Mouse (Mus musculus) neutrophil, adult 5-6 weeks (primary cell): ENCODE data around the gene Oasl2. TPM values are rescaled to one million over a fixed set of nuclear protein-coding genes. Genes with fewer than 3 reads are reported as not detected.
"Not testable (repeated sequence)": the region's sequence is repeated elsewhere in the genome, so short reads cannot be mapped to it uniquely, and the experiment has no call there.

ENCODE experiments used
- ATAC-seq: fragments of 151-379, 151-347 bp; 2 replicates; pipeline ENCODE4 v1.8.0; 2017; ENCODE audit warnings: mild to moderate bottlenecking, moderate TSS enrichment; ENCODE audit not compliant: insufficient number of reproducible peaks, poor library complexity, low FRiP score, severe bottlenecking; ENCODE audit errors: extremely low read depth
- total RNA-seq: library from RNA; stranded (forward); fragments of 200-1000 nt; gene quantifications from 2 replicates; pipeline ENCODE4 v1.2.3, GENCODE M21; 2017

The Oasl2 gene
- 336 and 355 TPM in 2 replicates for total RNA-seq

DNA sequence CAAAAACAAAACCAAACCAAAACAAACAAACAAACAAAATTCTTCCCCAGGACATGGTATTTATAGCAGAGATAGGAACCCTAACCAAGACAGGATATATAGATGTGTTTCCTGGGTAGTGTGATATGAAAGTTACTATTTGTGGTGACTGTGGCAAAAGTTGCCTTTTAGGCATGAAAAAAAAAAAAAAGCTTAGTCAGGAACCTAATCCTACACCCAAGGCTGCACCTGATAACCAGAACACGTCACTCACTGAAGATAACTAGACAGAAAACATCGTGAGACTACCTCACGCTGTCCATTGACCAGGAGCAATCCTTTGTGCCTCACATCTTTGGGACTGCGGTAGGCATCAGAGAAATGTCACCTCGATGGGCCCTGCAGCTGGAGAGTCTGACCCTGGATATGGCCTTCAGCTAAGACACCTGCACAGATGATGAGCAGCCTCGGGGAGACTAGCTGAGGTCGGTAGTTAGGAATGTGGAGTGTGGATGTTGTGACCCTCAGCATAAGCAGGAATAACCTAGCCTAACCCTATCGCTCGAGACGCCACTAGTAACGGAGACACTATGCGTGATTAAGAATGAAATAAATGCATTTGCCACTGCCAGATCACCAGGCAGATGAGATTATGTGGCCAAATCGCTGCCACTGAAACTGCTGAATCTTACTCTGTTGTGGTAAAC lies at the start of gene Oasl2:
Oasl2 (plus strand) TSS at position 249 of the 686 bp plus-strand sequence.
- peak; percentile 19; the same call in 1 of the 2 replicates for ATAC-seq

DNA sequence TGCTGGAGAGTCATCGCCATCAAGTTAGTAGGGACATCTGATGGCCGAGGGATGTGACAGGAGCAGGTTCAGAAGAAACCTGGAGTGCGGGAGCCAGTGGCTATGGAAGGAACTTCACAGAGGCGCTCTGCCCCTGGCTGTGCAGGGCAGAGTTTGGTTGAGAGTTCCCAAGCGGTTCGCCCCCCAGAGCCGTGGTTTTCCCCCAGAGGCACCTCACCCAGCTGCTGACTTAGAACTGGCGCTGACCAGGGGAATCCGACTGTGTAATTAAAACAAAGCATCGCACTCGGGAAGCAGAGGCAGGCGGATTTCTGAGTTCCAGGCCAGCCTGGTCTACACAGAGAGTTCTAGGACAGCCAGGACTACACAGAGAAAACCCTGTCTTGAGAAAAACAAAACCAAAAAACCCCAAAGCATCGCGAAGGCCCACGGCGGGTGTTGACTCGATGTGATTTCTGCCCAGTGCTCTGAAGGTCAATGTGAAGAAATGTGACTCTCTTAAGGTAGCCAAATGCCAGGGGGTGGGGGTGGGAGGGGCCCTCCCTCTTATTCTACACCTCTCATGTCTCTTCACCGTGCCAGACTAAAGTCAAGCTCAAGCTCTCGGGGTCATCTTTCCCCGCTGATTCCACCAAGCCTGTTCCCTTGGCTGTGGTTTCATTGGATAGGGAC lies 45.0 kb upstream of the Oasl2 start:
- ATAC-seq = no peak

DNA sequence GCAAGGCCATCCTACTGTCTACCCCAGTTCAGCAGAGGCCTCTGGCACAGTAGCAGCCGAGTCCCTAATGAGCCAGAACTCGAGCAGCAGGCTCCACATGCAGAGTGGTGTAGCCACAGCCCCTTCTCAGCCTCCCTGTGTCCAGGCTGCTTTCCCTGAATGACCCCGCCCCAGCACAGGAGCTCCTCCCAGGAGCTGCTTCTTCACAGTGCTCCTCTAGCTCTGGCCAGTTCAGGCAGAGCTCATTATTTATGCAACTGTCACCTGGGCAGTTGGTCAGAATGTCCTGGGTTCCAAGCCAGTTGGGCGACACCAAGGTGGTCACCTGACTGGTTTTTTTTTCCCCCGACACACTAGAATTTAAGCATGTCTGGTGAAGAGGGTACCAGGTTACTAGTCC lies 43.4 kb upstream of the Oasl2 start, which contains the start of gene 4930519G04Rik:
4930519G04Rik (plus strand) TSS at position 301 of the 400 bp plus-strand sequence.
- ATAC-seq = not testable (repeated sequence)

DNA sequence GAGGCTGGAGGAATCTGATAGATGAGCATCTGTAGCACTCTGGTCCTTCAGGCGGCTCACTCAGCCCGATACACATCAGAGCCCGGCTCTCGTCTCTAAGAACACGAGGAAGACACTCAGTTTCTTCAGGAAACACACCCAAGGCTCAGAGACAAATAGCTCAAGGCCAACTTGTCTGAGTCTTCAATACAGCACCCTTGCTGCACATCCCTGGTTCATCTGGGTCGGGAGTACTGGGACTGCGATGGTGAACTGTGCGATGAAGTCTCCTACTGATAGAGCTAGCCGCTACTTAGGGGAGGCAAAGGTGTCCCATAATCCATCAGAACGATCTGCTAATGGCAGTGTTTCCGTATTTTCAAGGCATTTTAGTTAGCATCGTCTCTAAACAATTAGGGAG lies 38.2 kb upstream of the Oasl2 start, which contains the start of gene Gm9936:
Gm9936 (minus strand) TSS at position 101 of the 400 bp plus-strand sequence.
- ATAC-seq = no peak

DNA sequence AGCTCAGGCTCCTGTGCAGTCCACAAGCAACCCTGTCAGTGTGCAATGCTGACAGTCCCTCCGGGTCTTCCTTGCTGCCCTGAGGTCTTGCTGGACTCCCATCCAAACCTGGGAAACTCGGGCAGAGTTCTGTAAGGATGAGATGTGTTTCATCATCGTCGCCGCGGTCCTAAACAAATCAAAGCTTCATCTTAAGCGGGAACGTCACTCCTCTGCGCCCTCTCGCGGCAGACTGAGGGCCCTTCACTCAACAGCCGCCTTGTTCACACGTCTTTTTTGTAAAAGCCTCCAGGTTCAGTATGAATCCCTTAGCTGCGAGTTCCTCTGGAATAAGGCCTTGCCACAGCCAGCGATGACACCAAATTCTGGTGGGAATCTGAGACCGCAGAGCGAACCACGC lies 37.5 kb upstream of the Oasl2 start:
- ATAC-seq = peak; percentile 76

DNA sequence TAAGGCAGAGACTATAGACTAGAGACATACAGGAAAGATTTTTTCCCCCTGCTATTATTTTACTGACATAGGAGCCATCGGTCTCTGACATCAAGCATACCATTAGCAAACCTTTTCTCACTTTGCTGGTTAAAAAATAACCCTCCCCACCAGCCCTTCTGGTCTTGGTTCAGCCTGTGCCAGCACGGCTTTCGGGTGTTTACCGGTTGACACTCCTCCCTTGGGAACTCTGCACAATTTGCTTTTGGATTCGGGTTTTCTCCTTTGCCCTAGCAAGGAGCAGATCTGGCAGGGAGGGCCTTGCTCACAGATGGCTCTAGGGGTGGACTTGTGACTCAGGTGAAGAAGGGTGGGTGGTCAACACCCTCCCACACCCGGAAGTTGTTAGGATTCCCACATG lies 35.0 kb upstream of the Oasl2 start:
- no peak for ATAC-seq

DNA sequence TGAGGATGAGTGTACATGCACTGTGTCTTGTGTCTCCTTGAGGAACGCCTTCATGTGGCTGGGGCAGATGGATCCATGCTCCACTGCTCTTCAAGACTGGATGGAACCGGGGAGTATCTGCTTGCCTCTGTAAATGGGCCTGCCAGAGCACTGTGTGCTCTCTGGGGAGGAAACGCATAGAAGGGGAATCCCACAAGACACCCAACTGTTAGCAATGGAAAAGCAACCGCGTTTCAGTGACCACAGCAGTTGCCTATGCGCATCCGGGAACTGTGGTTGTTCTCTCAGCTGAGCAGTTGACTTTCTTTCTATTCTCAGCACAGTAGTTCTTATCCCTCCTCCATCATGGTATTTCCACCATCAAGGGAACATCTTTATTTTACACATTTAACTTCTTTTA lies 31.9 kb upstream of the Oasl2 start:
- peak; percentile 86 for ATAC-seq

DNA sequence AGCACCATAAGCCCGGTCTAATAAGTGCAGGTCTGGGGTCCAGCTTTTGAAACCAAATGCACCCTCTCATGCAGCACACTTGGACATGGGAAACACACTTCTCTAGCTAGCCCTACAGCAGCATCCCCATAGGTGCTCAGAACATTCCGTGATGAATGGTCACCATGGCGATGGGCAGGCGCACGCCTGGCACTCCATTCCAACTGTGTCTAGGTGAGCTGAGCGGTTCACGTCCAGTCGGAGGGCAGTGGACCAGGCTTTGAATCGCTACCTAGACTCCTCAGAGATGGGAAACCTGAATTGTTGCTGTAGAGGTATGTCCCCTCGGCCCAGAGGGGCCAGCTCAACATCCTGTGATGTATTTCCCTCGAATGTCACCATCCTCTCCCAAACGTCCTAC lies 31.5 kb upstream of the Oasl2 start:
- ATAC-seq = no peak

DNA sequence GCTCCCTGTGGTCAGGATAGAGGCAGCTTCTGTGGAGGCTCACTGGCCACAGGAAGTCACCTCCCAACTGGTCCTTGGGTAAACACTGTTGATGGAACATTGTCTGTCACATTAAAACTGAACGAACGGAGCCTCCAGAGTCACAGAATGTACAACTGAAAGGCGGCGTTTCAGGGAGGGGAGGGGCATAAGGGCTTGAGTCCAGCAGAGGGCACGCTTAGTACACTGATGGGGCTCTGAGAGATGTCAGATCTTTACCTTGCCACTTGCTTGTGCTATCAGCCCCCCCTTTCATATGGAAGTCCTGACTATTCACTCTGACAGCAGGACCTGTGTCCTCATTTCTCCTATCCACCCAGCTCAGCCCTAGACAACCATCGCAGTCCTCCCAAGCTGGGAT lies 20.9 kb upstream of the Oasl2 start:
- ATAC-seq = peak; percentile 62; the same call in 1 of the 2 replicates

DNA sequence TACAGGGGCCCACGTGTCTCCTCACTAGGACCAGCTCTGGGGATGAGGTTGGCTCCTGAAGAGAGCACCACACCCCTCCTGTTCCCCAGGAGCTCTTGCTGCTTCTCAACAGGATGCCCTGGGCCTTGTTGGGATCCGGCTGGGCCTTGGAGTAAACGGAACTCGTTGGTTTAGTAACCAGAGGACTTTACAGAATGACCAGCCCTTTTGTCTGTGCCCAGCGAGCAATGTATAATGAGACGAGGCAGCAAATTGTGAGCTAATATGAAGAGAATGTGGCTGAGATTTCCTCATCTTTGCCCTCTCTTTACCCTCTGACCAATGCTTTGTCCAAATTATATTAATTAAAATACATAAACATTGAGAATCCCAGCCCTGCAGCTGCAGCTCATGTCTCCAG lies 20.4 kb upstream of the Oasl2 start:
- ATAC-seq = no peak

DNA sequence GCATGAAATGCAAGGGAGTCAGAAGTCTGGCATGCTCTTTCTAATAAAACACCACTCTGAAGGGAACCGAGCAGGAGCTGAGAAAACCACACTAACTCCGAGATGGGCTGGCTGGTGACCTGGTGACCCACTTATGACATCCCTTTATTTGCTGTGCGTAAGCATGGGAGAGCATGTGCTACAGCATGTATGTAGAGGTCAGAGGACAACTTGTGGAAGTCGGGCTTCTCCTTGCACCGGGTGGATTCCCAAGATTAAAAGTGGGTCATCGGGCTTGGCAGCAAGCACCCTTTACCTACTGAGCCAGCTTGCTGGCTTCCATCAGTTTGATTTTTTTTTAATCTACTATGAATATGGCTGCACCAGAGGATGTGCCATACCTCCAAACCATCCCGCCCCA lies 19.2 kb upstream of the Oasl2 start:
- no peak for ATAC-seq

DNA sequence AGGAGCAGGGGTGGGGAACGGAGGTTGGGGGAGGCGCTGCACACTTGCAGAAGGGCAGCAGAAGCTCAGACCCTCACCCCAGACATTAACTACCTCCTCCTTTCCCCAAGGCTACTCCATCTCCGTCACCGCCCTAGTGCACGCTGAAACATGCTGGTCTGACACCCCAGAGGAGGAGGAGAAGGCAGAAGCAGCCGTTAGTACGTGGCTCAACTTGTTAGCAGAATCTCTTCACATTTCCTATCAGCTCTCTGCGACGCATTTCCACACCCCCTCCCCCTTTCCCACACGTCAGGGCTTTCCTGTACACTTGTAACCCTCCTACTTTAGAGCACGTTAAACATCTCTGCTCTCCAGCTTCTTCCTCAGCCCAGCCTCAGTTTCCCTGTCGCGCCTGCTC lies 17.3 kb upstream of the Oasl2 start:
- no peak for ATAC-seq

DNA sequence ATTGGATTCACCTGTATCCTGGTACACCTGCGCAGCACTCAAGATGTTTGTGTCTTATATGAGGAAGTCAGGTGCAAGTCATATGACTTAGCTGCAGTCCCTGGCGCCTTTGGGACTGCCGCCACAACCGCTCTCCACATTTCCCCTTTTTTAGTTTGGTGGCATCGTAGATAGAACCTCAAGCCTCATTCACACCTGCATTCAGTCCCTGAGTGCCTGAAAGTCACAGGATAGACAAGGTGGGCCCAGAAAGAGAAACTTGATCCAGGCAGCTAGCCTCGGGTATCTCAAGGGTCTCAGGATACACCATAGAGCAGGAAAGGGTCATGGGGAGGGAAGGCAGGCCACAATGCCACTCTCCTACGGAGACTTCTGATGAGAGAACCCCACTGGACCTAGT lies 14.4 kb upstream of the Oasl2 start:
- not testable (repeated sequence) for ATAC-seq

DNA sequence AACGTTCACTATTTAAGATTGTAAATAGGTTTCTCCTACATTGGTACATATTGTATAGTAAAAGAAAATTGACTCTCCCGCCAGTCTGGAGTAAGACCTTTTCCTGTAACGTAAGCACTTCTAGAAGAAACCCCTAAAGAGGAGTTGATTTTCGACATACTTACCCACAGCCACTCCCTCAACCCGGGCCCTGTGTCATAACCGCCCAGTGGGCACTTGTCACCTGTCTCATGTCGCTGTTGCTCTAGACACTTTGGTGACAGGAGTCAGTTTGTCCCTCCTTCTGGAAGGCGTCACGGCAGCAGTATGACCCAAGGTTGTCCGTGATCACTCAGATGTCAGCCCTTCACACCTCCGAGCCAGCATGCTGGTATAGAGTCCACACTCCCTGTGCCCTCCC lies 13.7 kb upstream of the Oasl2 start:
- peak; percentile 96 for ATAC-seq

DNA sequence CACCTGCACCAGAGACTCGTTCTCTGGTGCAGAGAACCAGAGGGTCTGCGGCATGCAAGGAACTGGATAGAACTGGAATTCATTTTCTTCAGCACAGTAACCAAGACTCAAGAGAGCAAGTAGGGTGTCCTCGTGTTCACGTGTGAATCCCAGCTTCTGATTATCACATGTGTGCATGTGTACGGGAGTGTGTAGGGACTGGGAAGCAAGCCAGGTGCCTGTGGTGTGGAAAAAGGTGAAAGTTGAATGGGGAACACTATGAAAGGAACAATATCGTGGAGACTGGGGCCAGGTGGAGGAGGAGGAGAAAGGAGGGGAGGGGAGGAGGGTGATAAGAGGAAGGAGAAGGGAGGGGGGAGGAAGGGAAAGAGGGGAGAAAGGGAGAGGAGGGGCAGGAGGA lies 9.9 kb upstream of the Oasl2 start:
- no peak for ATAC-seq

DNA sequence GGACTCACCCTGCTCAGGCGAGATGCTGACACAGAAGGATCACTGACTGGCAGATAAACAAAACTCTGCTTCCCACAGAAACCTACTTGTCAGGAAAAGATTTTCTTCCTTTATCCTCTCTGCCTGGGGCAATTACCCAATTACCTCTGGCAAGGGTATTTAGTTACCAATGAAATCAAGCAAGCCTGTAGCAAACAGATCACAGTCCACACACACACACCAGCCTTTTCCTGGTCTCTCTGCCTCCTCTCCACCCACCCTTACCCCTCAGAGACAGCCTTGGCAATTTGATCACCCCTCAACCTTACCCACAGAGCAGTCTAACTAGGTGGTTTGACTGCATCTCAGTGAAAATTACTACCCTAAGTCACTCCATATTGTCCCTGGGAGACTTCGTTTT lies 7.7 kb upstream of the Oasl2 start:
- ATAC-seq = no peak

DNA sequence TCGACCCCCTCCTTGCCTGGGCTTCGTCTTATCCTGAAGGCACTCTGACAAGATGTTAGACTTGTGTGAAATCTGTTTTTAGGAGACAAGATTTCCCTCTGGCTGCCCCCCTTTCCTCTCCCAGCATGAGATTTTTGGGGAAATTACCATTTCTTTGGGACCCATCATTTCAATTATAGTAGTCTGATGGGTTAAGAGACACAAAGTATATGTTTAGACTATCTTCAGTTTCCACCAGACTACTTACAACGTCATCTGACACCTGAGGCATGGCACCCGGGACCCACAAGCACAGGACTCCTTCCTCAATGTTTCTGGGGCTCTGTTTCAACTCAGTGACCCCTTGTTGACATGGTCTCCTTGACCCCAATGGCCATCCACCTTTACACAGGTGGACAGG lies 1.2 kb upstream of the Oasl2 start:
- no peak for ATAC-seq

DNA sequence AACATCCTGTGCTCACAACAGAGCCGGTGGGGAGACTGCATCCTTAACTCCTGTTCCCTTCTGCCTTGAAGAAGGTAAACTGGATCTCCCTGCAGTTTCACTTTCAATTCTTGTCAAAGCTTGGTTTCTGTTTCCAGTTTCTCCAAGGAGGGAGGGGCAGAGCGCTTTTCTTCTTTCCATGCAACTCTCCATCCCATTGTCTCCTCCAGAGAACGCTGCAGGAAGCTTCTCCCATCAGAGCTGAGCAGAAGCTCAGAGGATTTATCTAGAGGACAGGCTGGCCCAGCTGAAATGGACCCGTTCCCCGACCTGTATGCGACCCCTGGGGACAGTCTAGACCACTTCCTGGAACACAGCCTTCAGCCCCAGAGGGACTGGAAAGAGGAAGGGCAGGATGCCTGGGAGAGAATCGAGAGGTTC lies 648 bp downstream of the Oasl2 start:
- ATAC-seq = peak; percentile 61

DNA sequence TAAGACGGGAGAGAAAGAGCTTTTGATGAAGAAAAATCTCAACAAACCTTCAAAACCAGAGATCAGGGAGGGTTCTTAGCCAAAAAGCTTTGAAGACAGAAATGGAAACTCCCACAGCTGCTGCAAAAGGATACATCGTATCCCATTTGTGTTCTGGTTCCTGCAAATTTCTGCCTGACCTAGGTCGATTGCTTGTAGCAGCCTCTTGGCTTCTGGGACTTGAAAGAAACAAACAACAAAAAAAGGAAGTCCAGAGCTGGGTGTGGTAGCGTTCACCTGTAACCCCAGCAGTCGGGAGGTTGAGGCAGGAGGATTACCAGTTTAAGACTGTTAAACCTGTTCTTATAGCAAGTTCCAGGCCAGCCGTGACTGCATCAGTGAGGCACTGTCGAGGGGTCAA lies 2.1 kb downstream of the Oasl2 start:
- ATAC-seq = no peak

DNA sequence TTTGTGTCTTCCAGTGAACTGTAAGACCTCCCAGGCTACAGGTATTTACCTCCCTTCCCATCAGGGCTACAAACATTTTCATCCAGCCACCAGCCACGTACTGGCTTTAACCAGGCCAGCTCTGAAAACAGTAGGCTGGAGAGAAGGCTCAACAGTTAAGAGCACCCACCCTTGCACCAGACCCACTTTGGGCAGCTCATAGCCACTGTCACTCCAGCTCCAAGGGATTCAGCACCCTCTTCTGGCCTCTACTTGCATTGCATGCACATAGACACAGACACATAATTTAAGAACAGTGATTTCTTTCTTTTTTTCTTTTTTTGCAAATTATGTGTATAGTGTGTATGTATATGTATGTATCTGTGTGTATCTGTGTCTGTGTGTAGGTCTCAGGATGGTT lies 5.7 kb downstream of the Oasl2 start:
- peak; percentile 87 for ATAC-seq
